Mouse (Mus musculus) olfactory bulb, adult 2 months (tissue): ENCODE measurements around the gene 1700001C19Rik.

Source experiments
- CTCF ChIP-seq: fragments of 200-500 bp; IDR thresholded peaks from 2 replicates; pipeline ENCODE4 v1.5.1; 2012; ENCODE audit warnings: low read depth, mild to moderate bottlenecking, low read length, moderate library complexity; ENCODE audit not compliant: insufficient read depth
- POLR2A ChIP-seq: fragments of 200-500 bp; IDR thresholded peaks from 2 replicates; pipeline ENCODE4 v1.6.1; 2012; ENCODE audit warnings: mild to moderate bottlenecking, low read depth, low read length, moderate library complexity; ENCODE audit not compliant: insufficient read depth

- TF ChIP-seq CTCF, result no peak
- TF ChIP-seq POLR2A, result no peak
Measured at GRCm38 (mm10) chr17:47384064-47384463, 53.1 kb downstream of the 1700001C19Rik start.
